In the genomic region with DNA sequence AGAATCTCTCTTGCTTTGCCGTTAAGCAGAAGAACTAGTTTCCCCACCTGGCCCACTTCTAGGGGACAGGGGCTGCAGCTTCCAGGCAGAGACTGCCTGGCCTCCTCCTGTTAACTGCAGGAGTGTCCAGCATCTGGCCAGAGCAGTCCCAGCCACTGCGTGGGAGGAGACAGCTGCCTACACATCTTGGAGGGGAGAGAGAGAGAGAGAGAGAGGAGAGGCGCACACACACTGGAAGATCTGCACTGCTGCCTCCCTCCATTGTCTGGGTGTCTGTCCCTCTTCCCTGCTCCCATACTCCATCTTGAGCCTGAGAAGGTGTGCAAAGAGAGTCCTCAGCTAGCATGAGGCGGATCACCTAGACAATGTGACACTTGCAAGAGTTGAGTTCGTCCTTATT, we compare ENCODE assay signal across 21 mouse cellular contexts. TPM values are rescaled to one million over a fixed set of nuclear protein-coding genes. Genes with fewer than 3 reads are reported as not detected.
A peak's percentile ranks its signal among the peaks of the same experiment; 100 is the strongest.
DNase-seq lines count a peak whose midpoint lies in the region; ATAC-seq lines count a peak whose summit lies in the region.
"Had no signal": no experiment of that assay in that cellular context is flagged by ENCODE, and none has a peak within 500 bp of the region (broad histone marks: within the 10 kb centered on the region; RNA-seq: fewer than 3 reads in every experiment).

No protein-coding gene starts in this region.

- no peak for DNase-seq in heart, postnatal 25 days (ENCODE audit: low spot score)
- DNase-seq in kidney, postnatal 4 days, result peak; percentile 67 to 71
- no peak for DNase-seq in kidney, postnatal 36 days
- DNase-seq in neural tube, embryonic 10.5 days (ENCODE audit: extremely low spot score, low spot score), result no peak
- DNase-seq: adrenal gland, adult 2 months; cerebellum, adult 8-10 months; forebrain, postnatal 0 days; gastrocnemius, adult 2 months; kidney, postnatal 14 days; layer of hippocampus, adult 9-11 months; liver, embryonic 13.5 days; lung, postnatal 4 days; right cerebral cortex, adult 18-20 months had no signal

- peak overlapping the region; percentile 85 to 89 for H3K27ac ChIP-seq in heart, embryonic 14.5 days (replicated peaks in 1 of 2; ENCODE audit: control insufficient read depth in 1 of 2, insufficient read depth in 1 of 2, low read depth in 2 of 2, low read length in 2 of 2)
- peak overlapping the region; percentile 68 for H3K27ac ChIP-seq in neural tube, embryonic 13.5 days (replicated peaks)
- H3K27ac ChIP-seq in neural tube, embryonic 15.5 days (replicated peaks), result 0 out of 2 replicates have a peak overlapping the region, but pooled peaks have one; percentile 41
- H3K27ac ChIP-seq: forebrain, embryonic 10.5 days; gastrocnemius, adult 2 months; hindbrain, embryonic 14.5 days; intestine, embryonic 15.5 days; stomach, postnatal 0 days had no signal

- ATAC-seq in heart, embryonic 14.5 days (ENCODE audit: insufficient number of reproducible peaks, insufficient read depth, low FRiP score, low read depth), result no peak
- no peak for ATAC-seq in neural tube, embryonic 13.5 days (ENCODE audit: low read depth)
- ATAC-seq in neural tube, embryonic 15.5 days (ENCODE audit: low FRiP score), result no peak
- ATAC-seq in inflammation-experienced regulatory T-cells, adult 6 months, result no peak
- ATAC-seq: forebrain, postnatal 0 days; intestine, embryonic 15.5 days had no signal

- H3K36me3 ChIP-seq in heart, embryonic 14.5 days (ENCODE audit: control insufficient read depth, insufficient read depth, low read length), result peaks cover 46% of the 10 kb centered on the region
- H3K36me3 ChIP-seq in neural tube, embryonic 13.5 days, result peaks cover 61% of the 10 kb centered on the region
- peaks cover 51% of the 10 kb centered on the region for H3K36me3 ChIP-seq in neural tube, embryonic 15.5 days

- H3K27me3 ChIP-seq in heart, embryonic 14.5 days (ENCODE audit: control insufficient read depth, insufficient read depth, low read length), result no peaks in the 10 kb centered on the region
- H3K27me3 ChIP-seq in neural tube, embryonic 13.5 days, result no peaks in the 10 kb centered on the region
- no peaks in the 10 kb centered on the region for H3K27me3 ChIP-seq in neural tube, embryonic 15.5 days (replicated peaks)
- H3K27me3 ChIP-seq: intestine, embryonic 15.5 days; liver, embryonic 13.5 days had no signal

- no peak overlapping the region for H3K4me2 ChIP-seq in heart, embryonic 14.5 days (ENCODE audit: low read length)
- no peak overlapping the region for H3K4me2 ChIP-seq in neural tube, embryonic 13.5 days
- no peak overlapping the region for H3K4me2 ChIP-seq in neural tube, embryonic 15.5 days
- H3K4me2 ChIP-seq: hindbrain, embryonic 14.5 days; intestine, embryonic 15.5 days; liver, embryonic 13.5 days had no signal

- intact Hi-C loops in heart, postnatal 25 days (cut with DNase I), result no loop called here

- no peaks in the 10 kb centered on the region for H3K9me3 ChIP-seq in heart, embryonic 14.5 days (ENCODE audit: control insufficient read depth, low read length)
- no peaks in the 10 kb centered on the region for H3K9me3 ChIP-seq in neural tube, embryonic 13.5 days
- H3K9me3 ChIP-seq in neural tube, embryonic 15.5 days (replicated peaks), result no peaks in the 10 kb centered on the region
- H3K9me3 ChIP-seq: forebrain, embryonic 10.5 days; intestine, embryonic 15.5 days; liver, embryonic 13.5 days had no signal

- H3K4me3 ChIP-seq in heart, embryonic 14.5 days (ENCODE audit: control insufficient read depth in 1 of 2, insufficient read depth in 1 of 2, low read depth in 1 of 2, low read length in 2 of 2), result no peak overlapping the region
- no peak overlapping the region for H3K4me3 ChIP-seq in neural tube, embryonic 13.5 days
- no peak overlapping the region for H3K4me3 ChIP-seq in neural tube, embryonic 15.5 days (replicated peaks)
- H3K4me3 ChIP-seq: forebrain, embryonic 10.5 days; gastrocnemius, adult 2 months; intestine, embryonic 15.5 days; liver, embryonic 13.5 days had no signal

- H3K9ac ChIP-seq in heart, embryonic 14.5 days (ENCODE audit: low read length), result peak overlapping the region; percentile 47; the same call in 1 of the 2 replicates
- H3K9ac ChIP-seq in neural tube, embryonic 13.5 days, result no peak overlapping the region
- H3K9ac ChIP-seq in neural tube, embryonic 15.5 days (replicated peaks), result no peak overlapping the region
- H3K9ac ChIP-seq: forebrain, postnatal 0 days; hindbrain, embryonic 14.5 days; intestine, embryonic 15.5 days; liver, embryonic 13.5 days had no signal

- peaks cover 29 to 32% of the 10 kb centered on the region in 2 experiments for H3K4me1 ChIP-seq in heart, embryonic 14.5 days (ENCODE audit: control insufficient read depth in 2 of 2, insufficient read depth in 2 of 2, low read length in 2 of 2)
- H3K4me1 ChIP-seq in neural tube, embryonic 13.5 days (replicated peaks), result peaks cover 23% of the 10 kb centered on the region
- H3K4me1 ChIP-seq in neural tube, embryonic 15.5 days, result peaks cover 17% of the 10 kb centered on the region
- H3K4me1 ChIP-seq: intestine, embryonic 15.5 days had no signal

- WGBS in heart, embryonic 14.5 days, result 61% methylated on average over 4 of the region's 5 CpGs
- WGBS in neural tube, embryonic 13.5 days, result 75% methylated on average over 5 of the region's 5 CpGs
- 61% methylated on average over 5 of the region's 5 CpGs for WGBS in neural tube, embryonic 15.5 days

RNA-seq across cellular contexts. Expression of a gene that starts 31.0 kb away (rescaled TPM):
- 13.0 and 13.9 TPM in 2 replicates for polyA plus RNA-seq in heart, embryonic 14.5 days (2014; fragmentation: Nextera tagmentation; extraction: Ambion mirVana)
- total RNA-seq in heart, postnatal 25 days (2021), result 10 to 100 TPM in 1 of 2 experiments, 1 to 10 TPM in 1; 9.3 to 10.2 TPM
- polyA plus RNA-seq in neural tube, embryonic 13.5 days (2015; fragmentation: Nextera tagmentation; extraction: Ambion mirVana), result 12.0 and 14.2 TPM in 2 replicates
- 11.0 and 11.6 TPM in 2 replicates for polyA plus RNA-seq in neural tube, embryonic 15.5 days (2015; fragmentation: Nextera tagmentation; extraction: Ambion mirVana)
- 10 to 100 TPM; 24.9 to 27.6 (median 25.5) TPM for polyA plus RNA-seq in inflammation-experienced regulatory T-cells, adult 6 months (2017; shearing (Covaris generic))

RNA-seq across cellular contexts. Expression of a gene that starts 31.1 kb away (rescaled TPM):
- 31.8 and 38.2 TPM in 2 replicates for polyA plus RNA-seq in heart, embryonic 14.5 days (2014; fragmentation: Nextera tagmentation; extraction: Ambion mirVana)
- total RNA-seq in heart, postnatal 25 days (2021), result 10 to 100 TPM; 19.5 to 21.5 TPM
- polyA plus RNA-seq in neural tube, embryonic 13.5 days (2015; fragmentation: Nextera tagmentation; extraction: Ambion mirVana), result 63.4 and 66.7 TPM in 2 replicates
- 76.7 and 80.3 TPM in 2 replicates for polyA plus RNA-seq in neural tube, embryonic 15.5 days (2015; fragmentation: Nextera tagmentation; extraction: Ambion mirVana)
- 10 to 100 TPM; 58.9 to 75.9 (median 69.8) TPM for polyA plus RNA-seq in inflammation-experienced regulatory T-cells, adult 6 months (2017; shearing (Covaris generic))

Comparison
In these comparisons a context has a peak if more than half of its experiments do, and no peak if none do; other contexts are left out.
1. DNase-seq: peak in kidney, postnatal 4 days (2 of 2); none in heart, postnatal 25 days (single experiment), kidney, postnatal 36 days (0 of 2) and neural tube, embryonic 10.5 days (single experiment).
2. Peak in every context shown above with its lines, with median percentiles within 50 percentile points of each other: H3K27ac ChIP-seq.